In genomic region chr5:149924501-149924900, GRCm38 (mm10) we compare ENCODE assay signal across 18 mouse cellular contexts.
"Had no signal": no experiment of that assay in that cellular context is flagged by ENCODE, and none has a peak within 500 bp of the region (broad histone marks: within the 10 kb centered on the region; RNA-seq: fewer than 3 reads in every experiment).

No protein-coding gene starts in this region.

- DNase-seq: lung, adult 18-20 months; lung, embryonic 14.5 days; lung, postnatal 10 days; lung, postnatal 4 days; retina, postnatal 1 day; right cerebral cortex, adult 18-20 months; right cerebral cortex, postnatal 25 days; right cerebral cortex, postnatal 4 days; spleen, adult 18-20 months; thymus, adult 18-20 months; thymus, postnatal 14 days; thymus, postnatal 36 days had no signal

- H3K9ac ChIP-seq: lung, embryonic 14.5 days; midbrain, embryonic 13.5 days; midbrain, embryonic 15.5 days; neural tube, embryonic 13.5 days; neural tube, embryonic 15.5 days had no signal

- H3K4me3 ChIP-seq: megakaryocyte, embryonic 14.5 days; midbrain, embryonic 13.5 days; midbrain, embryonic 15.5 days; neural tube, embryonic 13.5 days; neural tube, embryonic 15.5 days had no signal

- H3K9me3 ChIP-seq: midbrain, embryonic 13.5 days; midbrain, embryonic 15.5 days; neural tube, embryonic 13.5 days; neural tube, embryonic 15.5 days had no signal

- ATAC-seq: midbrain, embryonic 13.5 days; midbrain, embryonic 15.5 days had no signal

- H3K27ac ChIP-seq: midbrain, embryonic 13.5 days; midbrain, embryonic 15.5 days; neural tube, embryonic 13.5 days; neural tube, embryonic 15.5 days had no signal

- H3K4me1 ChIP-seq: megakaryocyte, embryonic 14.5 days; midbrain, embryonic 13.5 days; midbrain, embryonic 15.5 days; neural tube, embryonic 13.5 days; neural tube, embryonic 15.5 days had no signal

- H3K36me3 ChIP-seq: midbrain, embryonic 13.5 days; midbrain, embryonic 15.5 days; neural tube, embryonic 13.5 days; neural tube, embryonic 15.5 days had no signal

- H3K4me2 ChIP-seq: lung, embryonic 14.5 days; midbrain, embryonic 11.5 days; midbrain, embryonic 13.5 days; midbrain, embryonic 15.5 days; neural tube, embryonic 13.5 days; neural tube, embryonic 15.5 days had no signal

- H3K27me3 ChIP-seq: megakaryocyte, embryonic 14.5 days; midbrain, embryonic 13.5 days; midbrain, embryonic 15.5 days; neural tube, embryonic 13.5 days; neural tube, embryonic 15.5 days had no signal
